Mouse (Mus musculus) intestine, embryonic 15.5 days (tissue): ENCODE measurements around the gene Plekha5. TPM values are rescaled to one million over a fixed set of nuclear protein-coding genes. Genes with fewer than 3 reads are reported as not detected.

Experiments used
- ATAC-seq: fragments of 200-750 bp; cut with Nextera tagmentation; 2 replicates; pipeline ENCODE4 v1.8.0; 2017; ENCODE audit warnings: moderate TSS enrichment, moderate library complexity
- H3K27ac ChIP-seq: fragments of 300-500 bp; sonication (generic); 2 replicates; pipeline ENCODE4 v1.5.1; 2015; ENCODE audit warnings: mild to moderate bottlenecking, inconsistent platforms
- H3K27me3 ChIP-seq: fragments of 300-500 bp; sonication (generic); replicated peaks from 2 replicates; pipeline ENCODE4 v1.6.1; 2015; ENCODE audit warnings: inconsistent platforms
- H3K36me3 ChIP-seq: fragments of 300-500 bp; sonication (generic); 2 replicates; pipeline ENCODE4 v1.6.1; 2015; ENCODE audit warnings: inconsistent platforms
- H3K4me1 ChIP-seq: fragments of 300-500 bp; sonication (generic); replicated peaks from 2 replicates; pipeline ENCODE4 v1.6.1; 2015; ENCODE audit warnings: inconsistent platforms
- H3K4me2 ChIP-seq: fragments of 300-500 bp; sonication (generic); replicated peaks from 2 replicates; pipeline ENCODE4 v1.6.1; 2015; ENCODE audit warnings: mild to moderate bottlenecking, inconsistent platforms
- H3K4me3 ChIP-seq: fragments of 300-500 bp; sonication (generic); replicated peaks from 2 replicates; pipeline ENCODE4 v1.5.1; 2015; ENCODE audit warnings: inconsistent platforms
- H3K9ac ChIP-seq: fragments of 300-500 bp; sonication (generic); 2 replicates; pipeline ENCODE4 v1.6.1; 2015; ENCODE audit warnings: inconsistent platforms
- H3K9me3 ChIP-seq: fragments of 300-500 bp; sonication (generic); 2 replicates; pipeline ENCODE4 v1.6.1; 2016; ENCODE audit warnings: inconsistent platforms
- WGBS: fragments of 180-500 bp; shearing (Covaris S2); methylation state at CpG from one replicate; pipeline ENCODE4 v1.1.7; 2015; 5-methylcytosine and 5-hydroxymethylcytosine counted together
- polyA plus RNA-seq: library from polyadenylated mRNA; unstranded; fragments of >200 nt; fragmentation: Nextera tagmentation; extraction: Ambion mirVana; gene quantifications from 2 replicates; pipeline ENCODE4 v1.2.1, GENCODE M21; 2015

Gene Plekha5
- polyA plus RNA-seq, result 40.8 and 43.2 TPM in 2 replicates

DNA sequence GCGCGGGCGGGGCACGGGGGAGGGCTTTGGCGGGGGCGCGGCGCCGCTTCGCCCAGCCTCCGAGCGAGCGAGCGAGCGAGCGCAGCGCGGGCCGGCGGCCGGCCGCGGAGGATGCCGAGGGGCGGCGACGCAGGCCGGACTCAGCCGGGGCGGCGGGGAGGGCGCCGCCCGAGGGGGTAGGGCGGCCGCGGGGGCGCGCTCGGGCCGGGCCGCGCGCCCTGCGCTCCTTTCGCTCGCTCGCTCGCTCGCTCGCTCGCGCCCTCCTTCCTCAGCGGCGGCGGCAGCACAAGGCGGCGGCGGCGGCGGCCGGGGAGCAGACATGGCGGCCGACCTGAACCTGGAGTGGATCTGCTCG, at the start of gene Plekha5:
Gene Plekha5, plus strand, starts transcription at position 209 of the 355 bp plus-strand sequence.
- Histone ChIP-seq H3K9me3 (no peaks in the 10 kb centered on the region), H3K27ac (peak within 1 kb of the TSS; percentile 94), H3K9ac (peak within 1 kb of the TSS; percentile 97), H3K4me2 (peak within 1 kb of the TSS; percentile 69), H3K4me3 (peak within 1 kb of the TSS; percentile 98), H3K4me1 (peaks cover 8% of the 10 kb centered on the region; the same call in 1 of the 2 replicates), H3K36me3 (no peaks in the 10 kb centered on the region), H3K27me3 (no peaks in the 10 kb centered on the region)
- ATAC-seq, result peak; percentile 95
- under 1% methylated on average over 64 of the region's 65 CpGs for WGBS

DNA sequence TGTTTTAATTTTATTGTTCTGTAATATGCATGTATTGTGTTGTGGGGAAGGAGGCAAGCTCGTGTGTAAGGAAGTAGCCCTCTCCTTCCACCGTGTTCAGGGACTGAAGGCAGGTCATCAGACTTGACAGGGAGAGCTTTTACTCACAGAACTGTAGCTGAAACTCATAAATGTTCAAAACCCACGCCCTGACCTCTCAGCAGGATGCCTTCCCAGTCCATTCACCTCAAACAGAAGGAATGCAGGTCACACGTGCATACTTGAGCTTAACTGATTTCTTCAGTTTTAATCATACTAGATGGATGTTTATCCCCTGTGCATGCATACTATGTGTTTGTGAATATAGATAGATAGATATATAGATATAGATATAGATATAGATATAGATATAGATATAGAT, 48.2 kb upstream of the Plekha5 start:
- Histone ChIP-seq H3K4me3 (no peak overlapping the region), H3K9ac (no peak overlapping the region), H3K36me3 (no peaks in the 10 kb centered on the region), H3K27ac (no peak overlapping the region), H3K4me2 (no peak overlapping the region), H3K27me3 (no peaks in the 10 kb centered on the region), H3K9me3 (no peaks in the 10 kb centered on the region), H3K4me1 (peaks cover 3% of the 10 kb centered on the region; the same call in 1 of the 2 replicates)
- no peak for ATAC-seq
- 60% methylated on average over 4 of the region's 4 CpGs for WGBS

DNA sequence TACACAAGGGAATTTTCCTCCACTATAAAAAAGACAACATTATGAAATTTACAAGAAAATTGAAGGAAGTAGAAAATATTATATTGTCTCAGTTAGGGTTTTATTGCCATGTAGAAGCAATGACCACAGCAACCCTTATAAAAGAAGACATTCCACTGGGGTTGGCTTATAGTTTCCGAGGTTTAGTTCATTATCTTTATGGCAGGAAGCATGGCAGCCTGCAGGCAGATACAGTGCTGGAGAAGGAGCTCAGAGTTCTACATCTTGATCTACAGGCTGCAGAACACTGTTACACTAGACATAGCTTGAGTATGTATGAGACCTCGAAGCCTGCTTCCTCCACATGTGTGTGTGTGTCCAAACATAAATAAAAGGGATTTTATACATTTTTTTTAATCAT, 43.3 kb upstream of the Plekha5 start:
- 64% methylated on average over 2 of the region's 2 CpGs for WGBS
- H3K4me3 ChIP-seq, result no peak overlapping the region

DNA sequence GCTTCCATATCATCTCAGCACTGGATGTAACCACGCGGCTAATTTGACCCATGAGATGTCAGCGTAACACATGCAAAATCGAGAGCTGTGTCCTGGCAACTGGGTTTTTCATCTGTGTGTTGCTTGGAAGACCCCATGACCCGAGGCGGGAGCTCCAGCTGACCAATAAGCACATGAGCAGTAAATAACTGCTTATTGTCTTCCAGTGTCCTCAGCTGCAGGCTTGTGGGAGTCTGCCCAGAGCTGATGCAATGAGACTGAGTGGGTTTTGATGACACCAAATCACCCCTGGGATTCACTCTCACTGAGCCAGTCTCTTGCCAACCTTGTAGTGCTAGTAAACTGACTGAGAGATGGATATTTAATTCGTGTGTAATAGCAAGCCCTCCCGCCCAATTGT, 42.7 kb upstream of the Plekha5 start:
- WGBS, result 85% methylated on average over 8 of the region's 8 CpGs
- peak; percentile 34; the same call in 1 of the 2 replicates for ATAC-seq
- H3K4me3 ChIP-seq, result no peak overlapping the region
- no peak overlapping the region for H3K27ac ChIP-seq
- H3K4me2 ChIP-seq, result no peak overlapping the region
- no peak overlapping the region for H3K9ac ChIP-seq
- no peaks in the 10 kb centered on the region for H3K36me3 ChIP-seq
- no peaks in the 10 kb centered on the region for H3K9me3 ChIP-seq
- H3K4me1 ChIP-seq, result no peaks in the 10 kb centered on the region
- H3K27me3 ChIP-seq, result no peaks in the 10 kb centered on the region

More for the DNA sequence above, 43.3 kb upstream of the Plekha5 start:
- Histone ChIP-seq H3K9ac (no peak overlapping the region), H3K36me3 (no peaks in the 10 kb centered on the region), H3K4me1 (no peaks in the 10 kb centered on the region), H3K27me3 (no peaks in the 10 kb centered on the region), H3K9me3 (no peaks in the 10 kb centered on the region), H3K27ac (no peak overlapping the region), H3K4me2 (no peak overlapping the region)
- ATAC-seq, result peak; percentile 23

DNA sequence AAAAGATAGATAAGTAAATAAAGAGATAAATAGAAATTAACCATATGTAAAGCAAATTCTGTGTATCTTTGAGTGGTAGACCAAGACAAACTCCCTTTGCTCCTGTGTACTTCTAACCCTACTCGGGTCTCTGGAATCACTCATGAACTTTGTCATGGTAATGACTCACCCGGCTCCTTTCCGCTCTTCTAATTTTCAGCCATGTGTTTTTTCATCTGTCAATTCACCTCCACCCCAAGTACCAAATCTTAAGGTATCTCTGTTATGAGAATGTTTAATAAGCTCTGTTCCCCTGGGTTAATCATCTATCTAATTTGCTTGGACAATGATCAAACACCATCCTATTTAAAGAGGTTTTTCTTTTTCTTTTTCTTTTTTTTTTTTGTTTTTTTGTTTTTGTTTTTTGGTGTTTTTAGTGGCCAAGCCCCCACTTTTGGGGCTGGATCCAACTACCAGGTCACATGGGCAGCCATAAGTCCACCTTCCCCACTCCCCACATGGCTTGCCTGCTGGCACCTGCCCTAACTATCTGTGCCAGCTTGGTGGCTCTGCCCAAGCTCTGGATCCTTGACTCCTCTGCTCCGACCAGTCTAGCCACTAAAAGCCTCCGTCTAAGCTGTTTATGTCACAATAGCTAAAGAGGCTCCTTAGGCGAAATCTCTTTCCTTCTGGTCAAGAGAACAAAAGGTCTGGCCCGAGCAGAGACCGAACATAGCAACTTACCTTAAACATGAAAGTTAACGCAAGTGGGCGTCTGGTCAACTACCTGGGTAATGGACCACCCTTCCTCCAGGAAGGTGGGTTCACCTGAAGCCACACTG, 40.1 kb upstream of the Plekha5 start:
- H3K9ac ChIP-seq, result no peak overlapping the region
- WGBS, result 81% methylated on average over 10 of the region's 10 CpGs
- no peak overlapping the region for H3K4me2 ChIP-seq
- no peak for ATAC-seq
- no peaks in the 10 kb centered on the region for H3K4me1 ChIP-seq
- H3K27ac ChIP-seq, result no peak overlapping the region
- H3K9me3 ChIP-seq, result no peaks in the 10 kb centered on the region
- no peak overlapping the region for H3K4me3 ChIP-seq
- no peaks in the 10 kb centered on the region for H3K36me3 ChIP-seq
- H3K27me3 ChIP-seq, result no peaks in the 10 kb centered on the region

DNA sequence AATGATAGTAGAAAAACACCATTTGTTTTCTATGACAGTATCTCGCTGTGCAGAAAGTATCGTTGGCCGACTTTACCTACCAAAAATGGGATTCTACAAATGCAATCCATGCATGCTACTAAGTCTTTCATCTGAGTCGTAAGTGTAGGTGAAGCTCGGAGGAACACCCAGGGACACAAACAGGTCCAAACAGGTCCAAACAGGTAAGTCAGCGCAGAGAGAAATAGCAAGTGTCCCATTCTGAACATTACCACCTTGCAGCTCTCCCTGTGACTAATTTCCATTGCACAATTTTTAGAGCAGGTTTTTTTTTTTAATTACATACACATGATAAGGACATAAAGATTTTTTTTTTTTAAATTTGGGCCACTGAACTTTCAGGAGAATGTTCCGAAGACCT, 27.2 kb upstream of the Plekha5 start:
- Histone ChIP-seq H3K4me2 (no peak overlapping the region), H3K9me3 (no peaks in the 10 kb centered on the region), H3K36me3 (no peaks in the 10 kb centered on the region), H3K9ac (no peak overlapping the region), H3K4me1 (no peaks in the 10 kb centered on the region), H3K27ac (no peak overlapping the region), H3K27me3 (no peaks in the 10 kb centered on the region), H3K4me3 (no peak overlapping the region)
- WGBS, result 94% methylated on average over 7 of the region's 7 CpGs
- ATAC-seq, result no peak

DNA sequence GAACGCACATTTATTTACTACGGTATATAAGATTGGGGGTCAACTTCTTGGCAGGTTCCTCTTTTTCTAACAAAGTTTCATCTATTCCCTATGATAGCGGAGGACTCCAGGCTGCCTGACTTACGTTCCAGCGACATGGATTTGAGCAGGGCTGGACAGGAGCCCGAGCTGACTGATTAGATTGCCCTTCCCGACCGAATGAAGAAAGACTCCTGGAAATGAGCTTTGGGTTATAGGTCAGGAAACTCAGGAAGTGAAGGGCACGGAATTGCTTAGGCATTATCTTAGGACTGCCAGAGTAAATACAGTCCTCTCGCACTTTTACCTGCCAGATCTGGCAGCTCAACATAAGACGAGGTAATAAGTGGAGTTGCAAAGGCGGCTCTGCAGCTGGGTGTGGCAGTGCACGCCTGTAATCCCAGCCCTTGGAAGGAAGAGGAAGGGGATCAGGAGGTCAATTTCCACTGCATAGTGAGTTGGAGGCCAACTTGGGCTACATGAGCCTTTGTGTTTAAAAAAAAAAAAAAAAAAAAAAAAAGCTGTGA, 21.0 kb upstream of the Plekha5 start:
- no peaks in the 10 kb centered on the region for H3K4me1 ChIP-seq
- no peaks in the 10 kb centered on the region for H3K9me3 ChIP-seq
- 0 out of 2 replicates have a peak overlapping the region, but pooled peaks have one; percentile 17 for H3K27ac ChIP-seq
- no peak overlapping the region for H3K4me2 ChIP-seq
- no peak overlapping the region for H3K4me3 ChIP-seq
- ATAC-seq, result peak; percentile 96
- no peaks in the 10 kb centered on the region for H3K27me3 ChIP-seq
- H3K9ac ChIP-seq, result no peak overlapping the region
- WGBS, result 42% methylated on average over 13 of the region's 13 CpGs
- H3K36me3 ChIP-seq, result no peaks in the 10 kb centered on the region

DNA sequence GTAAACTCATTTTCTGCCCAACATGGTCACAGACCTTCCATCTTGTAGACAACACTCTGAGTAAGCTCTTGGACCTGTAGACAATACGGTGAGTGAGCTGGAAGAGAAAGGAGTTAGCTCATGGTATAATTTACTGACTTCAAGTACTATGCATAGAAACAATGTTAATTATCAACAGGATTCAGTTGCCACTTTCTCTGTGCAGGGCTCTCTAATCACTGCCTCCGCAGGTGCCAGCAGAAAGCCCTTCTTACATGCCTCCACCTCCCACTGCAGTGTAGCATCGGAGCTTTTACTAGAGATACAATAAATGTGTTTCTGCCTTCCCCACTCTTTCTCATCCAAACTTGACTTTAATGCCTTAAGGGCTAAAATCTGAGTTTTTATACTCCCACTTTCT, 11.9 kb upstream of the Plekha5 start:
- Histone ChIP-seq H3K4me2 (no peak overlapping the region), H3K27me3 (no peaks in the 10 kb centered on the region), H3K9me3 (no peaks in the 10 kb centered on the region), H3K27ac (no peak overlapping the region), H3K36me3 (no peaks in the 10 kb centered on the region), H3K4me3 (no peak overlapping the region), H3K9ac (no peak overlapping the region), H3K4me1 (no peaks in the 10 kb centered on the region)
- ATAC-seq, result no peak
- WGBS, result 81% methylated on average over 3 of the region's 3 CpGs

DNA sequence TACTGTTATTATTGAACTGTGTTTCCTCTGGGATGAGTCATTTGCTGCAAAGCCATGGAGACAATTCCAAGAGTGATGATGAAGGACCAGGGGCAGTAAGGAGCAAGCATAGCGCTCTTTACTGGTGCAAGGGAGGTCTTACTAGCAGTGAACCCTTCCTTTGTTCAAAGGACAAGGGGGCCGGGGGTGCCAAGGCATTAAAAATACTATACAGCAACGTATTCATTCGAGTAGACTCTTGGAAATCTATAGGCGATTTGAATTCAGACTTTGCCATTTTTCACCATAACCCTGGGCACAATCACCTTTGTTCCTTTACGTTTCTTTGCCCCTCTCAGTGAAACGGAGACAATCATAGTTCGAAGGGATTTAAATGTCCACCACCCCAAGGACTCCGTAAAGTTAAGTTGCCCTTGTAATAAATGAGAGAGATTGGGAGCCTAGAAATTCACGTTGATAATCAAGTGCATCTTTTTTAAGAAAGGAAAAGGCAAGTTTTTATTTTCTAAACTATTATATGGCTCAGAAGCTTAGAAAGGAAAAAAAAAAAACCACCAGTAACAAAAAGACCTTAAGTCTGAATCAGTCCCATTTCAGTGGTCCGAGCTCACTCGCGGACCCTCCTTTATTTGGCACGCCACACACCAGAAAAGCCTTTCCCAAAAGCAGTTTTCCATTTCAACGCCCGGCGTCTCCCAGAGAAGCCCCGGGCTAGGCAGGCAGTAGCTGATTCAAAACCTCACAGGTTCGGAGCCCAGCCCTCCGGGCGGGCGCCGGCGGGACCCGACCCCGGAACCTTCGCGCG, 611 bp upstream of the Plekha5 start:
- no peak for ATAC-seq

DNA sequence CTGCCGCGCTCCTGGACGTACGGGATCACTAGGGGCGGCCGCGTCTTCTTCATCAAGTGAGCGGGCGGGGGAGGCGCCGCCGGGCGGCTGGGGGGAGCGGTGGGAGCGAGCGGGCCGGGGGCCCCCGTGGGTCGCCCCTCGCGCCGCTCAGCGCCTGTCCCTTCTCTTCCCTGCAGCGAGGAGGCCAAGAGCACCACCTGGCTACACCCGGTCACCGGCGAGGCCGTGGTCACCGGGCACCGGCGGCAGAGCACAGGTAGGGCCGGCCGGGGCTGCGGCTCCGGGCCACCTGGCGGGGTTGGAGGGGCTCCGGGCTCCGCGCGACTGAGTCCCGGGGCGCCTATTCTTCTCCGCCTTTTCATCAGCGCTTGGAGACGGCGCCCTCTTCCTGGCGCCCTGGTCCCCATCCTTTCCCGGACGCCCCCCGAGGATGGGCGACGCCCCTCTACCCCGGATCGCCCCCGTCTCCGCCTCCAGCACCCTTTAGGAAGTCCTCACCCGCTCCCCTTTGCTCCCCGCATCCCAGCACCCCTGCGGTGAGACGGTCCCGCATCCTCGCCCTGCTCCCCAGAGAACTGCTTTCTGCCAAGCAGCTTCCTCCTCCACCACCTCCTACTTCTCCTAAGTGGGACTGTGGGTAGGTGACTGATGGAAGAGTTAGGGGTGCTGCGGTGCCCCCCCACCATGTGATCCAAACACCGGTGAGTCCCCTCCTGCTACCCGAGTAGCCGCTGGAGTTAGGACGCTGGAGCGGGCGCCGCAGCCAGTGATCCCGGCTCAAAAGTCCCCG, 542 bp downstream of the Plekha5 start:
- Histone ChIP-seq H3K27ac (peak overlapping the region; percentile 94), H3K9me3 (no peaks in the 10 kb centered on the region), H3K4me3 (peak overlapping the region; percentile 98), H3K4me2 (peak overlapping the region; percentile 69), H3K36me3 (no peaks in the 10 kb centered on the region), H3K4me1 (peaks cover 8% of the 10 kb centered on the region; the same call in 1 of the 2 replicates), H3K27me3 (no peaks in the 10 kb centered on the region), H3K9ac (peak overlapping the region; percentile 97)
- WGBS, result under 1% methylated on average over 60 of the region's 72 CpGs
- peak; percentile 86 for ATAC-seq

More for the DNA sequence above, 611 bp upstream of the Plekha5 start:
- H3K4me2 ChIP-seq, result peak overlapping the region; percentile 69
- H3K9ac ChIP-seq, result peak overlapping the region; percentile 97
- peaks cover 8% of the 10 kb centered on the region; the same call in 1 of the 2 replicates for H3K4me1 ChIP-seq
- H3K27ac ChIP-seq, result peak overlapping the region; percentile 94
- no peaks in the 10 kb centered on the region for H3K27me3 ChIP-seq
- 13% methylated on average over 29 of the region's 29 CpGs for WGBS
- H3K36me3 ChIP-seq, result no peaks in the 10 kb centered on the region
- H3K9me3 ChIP-seq, result no peaks in the 10 kb centered on the region
- peak overlapping the region; percentile 98 for H3K4me3 ChIP-seq

DNA sequence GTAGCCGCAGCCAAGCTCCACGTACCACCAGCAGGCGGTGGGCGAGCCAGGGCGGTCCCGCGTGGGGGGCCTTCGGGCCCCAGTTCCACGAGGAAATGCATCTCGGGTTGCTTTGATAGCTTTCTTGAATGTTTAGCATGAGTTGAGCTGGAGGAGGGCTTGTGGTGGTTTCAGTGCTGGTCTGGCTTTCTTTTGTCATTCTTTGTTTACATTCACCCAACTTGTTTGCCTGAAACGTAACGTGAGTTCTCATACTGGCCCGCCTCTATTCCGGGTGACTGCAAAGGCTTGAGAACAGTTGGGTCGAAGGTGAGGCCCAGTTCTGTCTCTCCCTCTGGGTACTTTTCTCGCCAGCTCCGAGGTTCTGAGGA, 1.1 kb downstream of the Plekha5 start:
- H3K27ac ChIP-seq, result peak overlapping the region; percentile 94
- peak overlapping the region; percentile 69 for H3K4me2 ChIP-seq
- no peaks in the 10 kb centered on the region for H3K9me3 ChIP-seq
- H3K4me1 ChIP-seq, result peaks cover 8% of the 10 kb centered on the region; the same call in 1 of the 2 replicates
- peak overlapping the region; percentile 97 for H3K9ac ChIP-seq
- peak; percentile 13 for ATAC-seq
- WGBS, result 2% methylated on average over 17 of the region's 17 CpGs
- no peaks in the 10 kb centered on the region for H3K27me3 ChIP-seq
- H3K36me3 ChIP-seq, result 0 out of 2 replicates have a peak, but pooled peaks cover under 1% of the 10 kb centered on the region
- peak overlapping the region; percentile 98 for H3K4me3 ChIP-seq
